Mouse (Mus musculus) midbrain, postnatal 0 days (tissue): ENCODE data around the gene Shc3. TPM values are rescaled to one million over a fixed set of nuclear protein-coding genes. Genes with fewer than 3 reads are reported as not detected.
A peak's percentile ranks its signal among the peaks of the same experiment; 100 is the strongest.

Source experiments
- ATAC-seq: fragments of 200-750 bp; cut with Nextera tagmentation; 2 replicates; pipeline ENCODE4 v1.8.0; 2017; ENCODE audit warnings: moderate number of reproducible peaks, mild to moderate bottlenecking, moderate TSS enrichment, moderate library complexity; ENCODE audit not compliant: low FRiP score
- DNase-seq: peaks from one replicate; pipeline ENCODE4 v3.0.0-alpha.2; 2015; ENCODE audit warnings: low spot score
- H3K27ac ChIP-seq: fragments of 300-500 bp; sonication (generic); 2 replicates; pipeline ENCODE4 v1.5.1; 2014; ENCODE audit warnings: low read depth, mild to moderate bottlenecking, low read length, mixed read lengths
- H3K27me3 ChIP-seq: fragments of 300-500 bp; sonication (generic); 2 replicates; pipeline ENCODE4 v1.6.1; 2014; ENCODE audit warnings: low read length, control low read depth, mixed read lengths; ENCODE audit not compliant: insufficient read depth
- H3K36me3 ChIP-seq: fragments of 300-500 bp; sonication (generic); 2 replicates; pipeline ENCODE4 v1.6.1; 2014; ENCODE audit warnings: low read length, control low read depth, mixed read lengths; ENCODE audit not compliant: insufficient read depth
- H3K4me1 ChIP-seq: fragments of 300-500 bp; sonication (generic); 2 replicates; pipeline ENCODE4 v1.6.1; 2014; ENCODE audit warnings: mild to moderate bottlenecking, control low read depth, antibody characterized with exemption, low read length, mixed read lengths; ENCODE audit not compliant: insufficient read depth
- H3K4me2 ChIP-seq: fragments of 300-500 bp; sonication (generic); 2 replicates; pipeline ENCODE4 v1.6.1; 2014; ENCODE audit warnings: low read depth, mild to moderate bottlenecking, low read length, mixed read lengths; ENCODE audit not compliant: poor library complexity, severe bottlenecking
- H3K4me3 ChIP-seq: fragments of 300-500 bp; sonication (generic); 2 replicates; pipeline ENCODE4 v1.5.1; 2014; ENCODE audit warnings: low read depth, mild to moderate bottlenecking, low read length, moderate library complexity
- H3K9ac ChIP-seq: fragments of 300-500 bp; sonication (generic); replicated peaks from 2 replicates; pipeline ENCODE4 v1.6.1; 2014; ENCODE audit warnings: mild to moderate bottlenecking, low read length, moderate library complexity, mixed read lengths; ENCODE audit not compliant: poor library complexity, severe bottlenecking
- H3K9me3 ChIP-seq: fragments of 300-500 bp; sonication (generic); 2 replicates; pipeline ENCODE4 v1.6.1; 2016; ENCODE audit warnings: low read length, control low read depth
- CTCF ChIP-seq: IDR thresholded peaks from 2 replicates; pipeline ENCODE4 v1.5.1; 2016; ENCODE audit warnings: antibody characterized with exemption, mild to moderate bottlenecking
- WGBS: fragments of 180-500 bp; shearing (Covaris S2); extraction: QIAGEN DNeasy Blood & Tissue Kit; methylation state at CpG from one replicate; pipeline ENCODE4 v1.1.7; 2014; 5-methylcytosine and 5-hydroxymethylcytosine counted together
- polyA plus RNA-seq: library from polyadenylated mRNA; unstranded; fragments of >200 nt; fragmentation: Nextera tagmentation; extraction: Ambion mirVana; gene quantifications from 2 replicates; pipeline ENCODE4 v1.2.1, GENCODE M21; 2015
- total RNA-seq: library from RNA; depleted of rRNA; stranded (reverse); fragments of >200 nt; gene quantifications from 2 replicates; pipeline ENCODE4 v1.2.3, GENCODE M21; 2014

Shc3 gene
- total and polyA plus RNA-seq, 2 experiments from 2014 or later, result 10.4 to 119 TPM

DNA sequence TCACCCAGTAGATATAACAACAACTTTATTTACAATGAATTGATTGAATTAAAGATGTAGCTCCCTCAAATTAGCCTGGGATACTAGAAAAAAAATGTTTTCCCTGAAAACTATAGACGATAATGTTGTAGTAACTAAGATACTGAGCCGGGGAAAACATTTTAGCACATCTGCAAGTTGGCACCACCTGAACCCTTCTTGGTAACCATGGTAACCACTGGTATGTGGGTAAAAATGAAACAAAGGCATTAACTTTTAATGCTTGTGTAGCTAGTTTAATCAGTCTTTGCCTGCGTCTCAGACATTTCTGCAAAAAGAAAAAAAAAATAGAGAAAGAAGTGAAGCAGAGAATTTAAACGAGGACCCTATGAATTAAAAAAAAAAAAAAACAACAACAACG, 42.3 kb upstream of the Shc3 start:
- no peaks in the 10 kb centered on the region for H3K36me3 ChIP-seq
- H3K4me2 ChIP-seq, result peak overlapping the region; percentile 22
- DNase-seq, result peak; percentile 41
- H3K27me3 ChIP-seq, result no peaks in the 10 kb centered on the region
- ATAC-seq, result no peak
- H3K4me1 ChIP-seq, result peaks cover 6% of the 10 kb centered on the region; the same call in 1 of the 2 replicates
- no peaks in the 10 kb centered on the region for H3K9me3 ChIP-seq
- H3K27ac ChIP-seq, result no peak overlapping the region
- 26% methylated on average over 5 of the region's 5 CpGs for WGBS
- TF ChIP-seq CTCF, result no peak
- H3K4me3 ChIP-seq, result no peak overlapping the region
- no peak overlapping the region for H3K9ac ChIP-seq

DNA sequence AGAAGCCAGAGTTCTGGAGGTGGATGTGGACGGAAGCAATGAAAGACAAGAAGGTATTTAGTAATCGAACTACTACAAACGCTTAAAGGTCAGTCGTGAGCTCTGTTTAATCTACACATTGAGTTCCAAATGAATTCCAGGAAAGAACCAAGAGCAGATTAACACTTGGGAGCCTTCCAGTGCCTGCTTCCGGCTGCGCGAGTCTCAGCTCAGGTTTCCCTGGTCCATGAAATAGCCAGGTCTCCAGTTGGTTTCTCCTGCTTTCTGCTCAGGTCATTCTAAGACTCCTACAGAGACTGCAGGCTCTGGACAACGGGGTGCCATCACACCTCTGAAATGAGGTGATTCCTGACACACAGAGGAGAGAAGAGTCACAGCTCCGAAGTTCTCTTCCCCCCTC, 41.8 kb upstream of the Shc3 start:
- no peak for TF ChIP-seq CTCF
- DNase-seq (no peak), ATAC-seq (no peak)
- peak overlapping the region; percentile 22 for H3K4me2 ChIP-seq
- peaks cover 6% of the 10 kb centered on the region; the same call in 1 of the 2 replicates for H3K4me1 ChIP-seq
- no peaks in the 10 kb centered on the region for H3K9me3 ChIP-seq
- H3K9ac ChIP-seq, result no peak overlapping the region
- no peak overlapping the region for H3K4me3 ChIP-seq
- no peak overlapping the region for H3K27ac ChIP-seq
- no peaks in the 10 kb centered on the region for H3K36me3 ChIP-seq
- WGBS, result 17% methylated on average over 9 of the region's 9 CpGs
- H3K27me3 ChIP-seq, result no peaks in the 10 kb centered on the region

DNA sequence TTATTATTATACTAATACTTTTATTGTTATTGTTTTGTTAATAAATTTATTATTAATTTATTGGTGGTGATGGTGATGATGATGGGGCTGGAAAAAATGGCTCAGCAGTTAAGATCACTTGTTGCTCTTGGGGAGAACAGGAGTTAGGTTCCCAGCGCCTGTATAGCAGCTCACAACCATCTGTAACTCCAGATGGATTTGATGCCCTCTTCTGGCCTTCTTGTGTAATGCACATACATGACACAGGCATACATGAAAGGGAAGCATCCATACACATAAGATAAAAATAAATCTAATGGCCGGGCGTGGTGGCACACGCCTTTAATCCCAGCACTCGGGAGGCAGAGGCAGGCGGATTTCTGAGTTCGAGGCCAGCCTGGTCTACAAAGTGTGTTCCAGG, 40.0 kb upstream of the Shc3 start:
- TF ChIP-seq CTCF, result peak; percentile 38
- H3K27ac ChIP-seq, result no peak overlapping the region
- no peak overlapping the region for H3K4me3 ChIP-seq
- no peaks in the 10 kb centered on the region for H3K36me3 ChIP-seq
- H3K27me3 ChIP-seq, result no peaks in the 10 kb centered on the region
- no peaks in the 10 kb centered on the region for H3K9me3 ChIP-seq
- no peak for DNase-seq
- H3K4me1 ChIP-seq, result peaks cover 6% of the 10 kb centered on the region; the same call in 1 of the 2 replicates
- no peak overlapping the region for H3K4me2 ChIP-seq
- H3K9ac ChIP-seq, result no peak overlapping the region
- ATAC-seq, result no peak
- WGBS, result 96% methylated on average over 7 of the region's 7 CpGs

DNA sequence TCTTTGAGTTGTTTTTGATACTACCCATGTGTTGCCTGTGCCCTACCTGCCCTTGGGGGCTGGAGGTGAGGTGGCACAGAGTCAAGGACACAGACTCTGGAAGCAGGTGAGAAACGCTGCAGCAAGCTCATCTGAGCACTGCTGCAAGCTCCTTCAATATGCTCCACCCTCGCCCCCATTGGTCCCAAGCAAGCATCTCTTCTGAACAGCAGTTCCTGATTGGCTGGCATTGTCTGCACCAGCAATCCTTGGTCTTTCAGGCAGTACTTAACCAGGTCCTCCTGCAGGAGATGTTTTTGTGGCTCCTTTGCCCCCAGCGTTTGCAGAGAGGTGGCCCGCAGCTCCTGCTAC, 34.6 kb upstream of the Shc3 start:
- peak overlapping the region; percentile 64 for H3K27ac ChIP-seq
- no peaks in the 10 kb centered on the region for H3K36me3 ChIP-seq
- WGBS, result 41% methylated on average over 4 of the region's 4 CpGs
- DNase-seq (peak; percentile 48), ATAC-seq (peak; percentile 66; the same call in 1 of the 2 replicates)
- H3K4me2 ChIP-seq, result peak overlapping the region; percentile 35
- 0 out of 2 replicates have a peak overlapping the region, but pooled peaks have one; percentile 24 for H3K9ac ChIP-seq
- no peaks in the 10 kb centered on the region for H3K27me3 ChIP-seq
- peaks cover 4% of the 10 kb centered on the region for H3K4me1 ChIP-seq
- H3K9me3 ChIP-seq, result no peaks in the 10 kb centered on the region
- no peak for TF ChIP-seq CTCF
- peak overlapping the region; percentile 25; the same call in 1 of the 2 replicates for H3K4me3 ChIP-seq

DNA sequence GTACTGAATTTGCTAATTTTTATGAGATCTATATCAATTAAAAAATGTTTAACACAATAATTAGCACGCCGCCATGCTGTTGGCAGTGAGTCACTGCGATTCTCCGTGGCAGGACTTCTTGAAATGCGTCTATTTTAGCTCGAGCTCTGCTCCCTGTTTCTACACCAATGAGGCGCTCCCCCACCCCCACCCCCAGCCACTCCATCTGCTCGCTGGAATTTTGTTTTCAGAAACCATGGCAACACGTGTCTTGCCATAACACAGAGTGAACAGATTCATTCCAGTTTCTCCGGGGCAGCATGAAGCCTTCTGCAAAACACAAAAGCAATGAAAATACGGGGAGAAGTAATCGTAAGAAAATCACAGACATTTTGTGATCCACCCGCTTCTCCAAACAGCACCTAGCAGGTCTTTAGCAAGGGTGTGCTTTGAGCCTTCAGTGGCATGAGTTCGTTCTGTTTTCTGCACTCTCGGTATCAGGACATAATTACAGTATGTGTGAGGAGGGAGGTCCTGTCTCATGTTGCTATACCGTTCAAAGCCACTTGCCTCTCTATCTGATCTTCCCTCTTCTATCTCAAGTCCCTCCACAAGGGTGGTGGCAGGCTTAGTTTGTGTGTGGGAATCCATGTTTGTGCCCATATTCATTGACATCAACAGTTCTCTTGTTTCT, 34.1 kb upstream of the Shc3 start:
- TF ChIP-seq CTCF, result peak; percentile 28
- ATAC-seq, result peak; percentile 85

DNA sequence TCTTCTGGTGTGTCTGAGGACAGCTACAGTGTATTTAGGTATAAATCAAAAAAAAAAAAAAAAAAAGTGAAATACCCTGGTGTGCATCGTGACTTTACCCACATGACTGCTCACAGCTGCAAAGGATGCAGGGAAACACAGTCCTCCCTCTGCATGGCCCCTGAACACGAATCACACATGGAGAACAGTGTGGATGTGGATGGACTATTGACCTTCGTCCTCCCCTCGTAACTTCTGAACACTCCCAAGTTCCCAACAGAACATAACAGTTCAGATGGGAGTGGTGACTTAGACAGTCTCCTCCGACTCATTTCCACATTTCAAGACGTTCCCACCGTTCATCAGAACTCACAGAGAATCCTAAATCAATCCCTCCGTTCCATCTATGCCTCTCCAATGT, 33.5 kb upstream of the Shc3 start:
- ATAC-seq, result no peak
- Histone ChIP-seq H3K9ac (no peak overlapping the region), H3K4me1 (peaks cover 4% of the 10 kb centered on the region), H3K9me3 (no peaks in the 10 kb centered on the region), H3K27me3 (no peaks in the 10 kb centered on the region), H3K4me3 (peak overlapping the region; percentile 25; the same call in 1 of the 2 replicates), H3K27ac (peak overlapping the region; percentile 47), H3K36me3 (no peaks in the 10 kb centered on the region), H3K4me2 (peak overlapping the region; percentile 35)
- WGBS, result 49% methylated on average over 8 of the region's 8 CpGs
- DNase-seq, result no peak
- TF ChIP-seq CTCF, result no peak

More for the DNA sequence above, 34.1 kb upstream of the Shc3 start:
- H3K4me2 ChIP-seq, result peak overlapping the region; percentile 35
- DNase-seq, result peak; percentile 85
- H3K36me3 ChIP-seq, result no peaks in the 10 kb centered on the region
- no peaks in the 10 kb centered on the region for H3K27me3 ChIP-seq
- 0 out of 2 replicates have a peak overlapping the region, but pooled peaks have one; percentile 24 for H3K9ac ChIP-seq
- WGBS, result 9% methylated on average over 16 of the region's 16 CpGs
- H3K4me3 ChIP-seq, result peak overlapping the region; percentile 25
- H3K27ac ChIP-seq, result peak overlapping the region; percentile 64
- H3K9me3 ChIP-seq, result no peaks in the 10 kb centered on the region
- peaks cover 4% of the 10 kb centered on the region for H3K4me1 ChIP-seq
